Mouse (Mus musculus): ENCODE results near the gene Wdr95. TPM values are rescaled to one million over a fixed set of nuclear protein-coding genes. Genes with fewer than 3 reads are reported as not detected.

Wdr95 gene
- polyA plus RNA-seq, 1 experiment = 0.29 TPM

DNA sequence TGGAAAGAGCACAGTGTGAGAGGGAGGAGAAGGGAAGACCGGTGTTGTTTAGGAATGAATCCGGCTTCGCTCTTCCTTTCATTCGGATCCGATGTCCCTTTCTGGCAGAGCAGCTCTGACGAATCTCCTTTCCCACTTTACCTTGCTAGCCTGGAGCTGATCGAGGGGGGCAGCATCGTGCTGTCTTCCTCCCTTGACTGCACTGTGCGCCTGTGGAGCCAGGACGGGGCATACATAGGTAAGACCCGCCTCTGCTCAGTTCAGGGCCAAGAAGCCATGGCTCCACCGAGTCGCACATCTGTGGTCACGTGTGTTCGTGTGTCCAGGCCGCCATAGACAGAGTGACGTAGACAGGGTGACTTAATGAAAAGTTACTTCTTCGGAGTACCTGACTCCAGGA is 68.9 kb downstream of the Wdr95 start:
- H3K27me3 ChIP-seq (ENCODE audit: control insufficient read depth, insufficient read depth, insufficient read length) = peaks cover 4% of the 10 kb centered on the region
- no peak for TF ChIP-seq MYOD1 (IDR thresholded peaks at IDR 0.05; ENCODE audit: control insufficient read depth, insufficient read length, low read depth)
- no peak for TF ChIP-seq USF1 (IDR thresholded peaks at IDR 0.05; ENCODE audit: low read depth)
- TF ChIP-seq CEBPB (IDR thresholded peaks at IDR 0.05; ENCODE audit: low read depth) = no peak
- no peak for TF ChIP-seq CTCF (IDR thresholded peaks at IDR 0.05; ENCODE audit: control insufficient read depth, insufficient read depth, insufficient read length)
- no peak for TF ChIP-seq MAX (IDR thresholded peaks at IDR 0.05)
- TF ChIP-seq FOSL1 (IDR thresholded peaks at IDR 0.05; ENCODE audit: insufficient read depth, low read length, poor library complexity, severe bottlenecking) = no peak
- no peaks in the 10 kb centered on the region for H3K79me3 ChIP-seq (ENCODE audit: low read depth)
- H3K4me3 ChIP-seq (ENCODE audit: insufficient read depth, poor library complexity, severe bottlenecking) = no peak overlapping the region
- H3ac ChIP-seq (ENCODE audit: control insufficient read depth, insufficient read length, low read depth) = no peak overlapping the region
- H3K36me3 ChIP-seq (ENCODE audit: control insufficient read depth, insufficient read depth) = no peaks in the 10 kb centered on the region
- no peaks in the 10 kb centered on the region for H3K79me2 ChIP-seq (ENCODE audit: control insufficient read depth, insufficient read depth)

DNA sequence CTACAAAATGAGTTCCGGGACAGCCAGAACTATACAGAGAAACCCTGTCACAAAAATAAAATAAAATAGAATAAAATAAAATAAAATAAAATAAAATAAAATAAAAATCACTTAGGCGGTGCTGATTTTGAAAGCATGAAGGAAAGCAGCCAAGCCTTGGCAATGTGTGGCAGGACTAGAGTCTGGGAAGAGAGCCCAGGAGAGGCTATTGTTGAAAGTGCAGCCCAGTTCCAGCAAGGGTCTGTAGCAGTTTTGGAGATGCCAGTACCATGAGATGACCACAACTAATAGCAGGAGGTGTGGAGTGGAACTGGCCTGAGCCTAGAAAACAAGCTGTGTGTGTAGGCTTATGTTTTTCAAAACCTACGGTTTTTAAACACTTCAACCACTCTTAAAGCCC is 73.5 kb downstream of the Wdr95 start:
- Histone ChIP-seq H3K36me3 (ENCODE audit: control insufficient read depth, insufficient read depth) (no peaks in the 10 kb centered on the region), H3K79me3 (ENCODE audit: low read depth) (no peaks in the 10 kb centered on the region), H3K4me3 (ENCODE audit: insufficient read depth, poor library complexity, severe bottlenecking) (no peak overlapping the region), H3ac (ENCODE audit: control insufficient read depth, insufficient read length, low read depth) (no peak overlapping the region), H3K79me2 (ENCODE audit: control insufficient read depth, insufficient read depth) (no peaks in the 10 kb centered on the region), H3K27me3 (ENCODE audit: control insufficient read depth, insufficient read depth, insufficient read length) (peaks cover 4% of the 10 kb centered on the region)
- TF ChIP-seq MYOD1 (IDR thresholded peaks at IDR 0.05; ENCODE audit: control insufficient read depth, insufficient read length, low read depth) (no peak), CTCF (IDR thresholded peaks at IDR 0.05; ENCODE audit: control insufficient read depth, insufficient read depth, insufficient read length) (no peak), USF1 (IDR thresholded peaks at IDR 0.05; ENCODE audit: low read depth) (no peak), FOSL1 (IDR thresholded peaks at IDR 0.05; ENCODE audit: insufficient read depth, low read length, poor library complexity, severe bottlenecking) (no peak), CEBPB (IDR thresholded peaks at IDR 0.05; ENCODE audit: low read depth) (no peak), MAX (IDR thresholded peaks at IDR 0.05) (no peak), MYOG (IDR thresholded peaks at IDR 0.05; ENCODE audit: control insufficient read depth, extremely low read depth, insufficient read length) (no peak)

DNA sequence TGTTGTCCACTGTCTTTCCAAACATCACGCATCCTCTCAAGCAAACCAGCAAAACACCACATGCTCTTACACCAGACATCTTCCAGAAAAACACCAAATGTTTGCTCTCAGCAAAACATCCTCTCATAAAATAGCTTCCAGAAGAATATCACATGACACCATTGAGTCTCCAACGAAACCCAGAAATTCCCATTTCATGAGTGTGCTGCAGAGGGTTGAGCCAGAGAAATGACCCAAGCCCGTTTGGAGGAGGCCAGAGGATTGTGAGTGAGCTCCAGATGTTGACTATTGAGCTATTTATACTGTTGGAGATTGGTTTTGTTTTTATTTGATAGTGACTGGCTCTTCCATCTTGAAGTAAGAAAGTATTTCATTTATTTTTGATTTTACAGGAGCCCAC is 74.8 kb downstream of the Wdr95 start:
- H3K27me3 ChIP-seq (ENCODE audit: control insufficient read depth, insufficient read depth, insufficient read length) = peaks cover 4% of the 10 kb centered on the region
- no peaks in the 10 kb centered on the region for H3K79me3 ChIP-seq (ENCODE audit: low read depth)
- H3K4me3 ChIP-seq (ENCODE audit: insufficient read depth, poor library complexity, severe bottlenecking) = no peak overlapping the region
- TF ChIP-seq FOSL1 (IDR thresholded peaks at IDR 0.05; ENCODE audit: insufficient read depth, low read length, poor library complexity, severe bottlenecking) (no peak), MAX (IDR thresholded peaks at IDR 0.05) (no peak), CEBPB (IDR thresholded peaks at IDR 0.05; ENCODE audit: low read depth) (no peak), CTCF (IDR thresholded peaks at IDR 0.05; ENCODE audit: control insufficient read depth, insufficient read depth, insufficient read length) (no peak), MYOG (IDR thresholded peaks at IDR 0.05; ENCODE audit: control insufficient read depth, extremely low read depth, insufficient read length) (no peak), MYOD1 (IDR thresholded peaks at IDR 0.05; ENCODE audit: control insufficient read depth, insufficient read length, low read depth) (no peak), USF1 (IDR thresholded peaks at IDR 0.05; ENCODE audit: low read depth) (no peak)
- no peaks in the 10 kb centered on the region for H3K79me2 ChIP-seq (ENCODE audit: control insufficient read depth, insufficient read depth)
- no peaks in the 10 kb centered on the region for H3K36me3 ChIP-seq (ENCODE audit: control insufficient read depth, insufficient read depth)
- no peak overlapping the region for H3ac ChIP-seq (ENCODE audit: control insufficient read depth, insufficient read length, low read depth)

DNA sequence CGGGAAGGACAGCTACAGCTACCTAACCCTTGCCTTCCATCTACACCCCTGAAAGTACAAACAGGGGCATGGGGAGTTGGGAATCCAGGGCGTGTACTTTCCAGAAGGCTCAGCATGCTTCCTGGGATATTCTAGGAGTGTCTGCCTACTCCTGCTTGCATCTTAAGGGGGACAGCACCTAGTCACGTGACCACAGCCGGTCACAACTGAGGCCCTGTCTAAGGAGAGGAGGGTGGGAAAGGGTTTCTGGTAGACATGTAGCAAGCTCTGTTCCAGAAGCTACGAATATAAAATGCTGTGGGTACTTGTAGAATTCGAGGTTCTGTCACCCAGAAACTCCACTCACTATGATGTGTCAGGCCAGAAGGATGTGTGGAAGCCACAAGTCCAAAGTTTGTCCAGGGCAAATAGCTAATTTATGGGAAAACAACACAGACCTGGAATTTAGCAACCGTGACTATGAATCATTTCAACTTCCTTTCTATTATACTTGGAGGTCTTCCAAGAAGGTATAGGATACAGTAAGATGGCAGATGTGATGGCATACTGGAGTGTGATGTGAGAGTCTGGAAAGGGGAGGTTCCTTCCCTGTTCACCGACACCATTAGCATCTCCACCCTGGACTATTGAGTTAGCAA is 78.7 kb downstream of the Wdr95 start:
- Histone ChIP-seq H3K79me2 (ENCODE audit: control insufficient read depth, insufficient read depth) (no peaks in the 10 kb centered on the region), H3K36me3 (ENCODE audit: control insufficient read depth, insufficient read depth) (no peaks in the 10 kb centered on the region), H3K4me3 (ENCODE audit: insufficient read depth, poor library complexity, severe bottlenecking) (no peak overlapping the region), H3K79me3 (ENCODE audit: low read depth) (no peaks in the 10 kb centered on the region), H3K27me3 (ENCODE audit: control insufficient read depth, insufficient read depth, insufficient read length) (no peaks in the 10 kb centered on the region), H3ac (ENCODE audit: control insufficient read depth, insufficient read length, low read depth) (no peak overlapping the region)
- TF ChIP-seq USF1 (IDR thresholded peaks at IDR 0.05; ENCODE audit: low read depth) (peak; percentile 86), MYOG (IDR thresholded peaks at IDR 0.05; ENCODE audit: control insufficient read depth, extremely low read depth, insufficient read length) (no peak), MYOD1 (IDR thresholded peaks at IDR 0.05; ENCODE audit: control insufficient read depth, insufficient read length, low read depth) (no peak), CEBPB (IDR thresholded peaks at IDR 0.05; ENCODE audit: low read depth) (peak; percentile 65)

DNA sequence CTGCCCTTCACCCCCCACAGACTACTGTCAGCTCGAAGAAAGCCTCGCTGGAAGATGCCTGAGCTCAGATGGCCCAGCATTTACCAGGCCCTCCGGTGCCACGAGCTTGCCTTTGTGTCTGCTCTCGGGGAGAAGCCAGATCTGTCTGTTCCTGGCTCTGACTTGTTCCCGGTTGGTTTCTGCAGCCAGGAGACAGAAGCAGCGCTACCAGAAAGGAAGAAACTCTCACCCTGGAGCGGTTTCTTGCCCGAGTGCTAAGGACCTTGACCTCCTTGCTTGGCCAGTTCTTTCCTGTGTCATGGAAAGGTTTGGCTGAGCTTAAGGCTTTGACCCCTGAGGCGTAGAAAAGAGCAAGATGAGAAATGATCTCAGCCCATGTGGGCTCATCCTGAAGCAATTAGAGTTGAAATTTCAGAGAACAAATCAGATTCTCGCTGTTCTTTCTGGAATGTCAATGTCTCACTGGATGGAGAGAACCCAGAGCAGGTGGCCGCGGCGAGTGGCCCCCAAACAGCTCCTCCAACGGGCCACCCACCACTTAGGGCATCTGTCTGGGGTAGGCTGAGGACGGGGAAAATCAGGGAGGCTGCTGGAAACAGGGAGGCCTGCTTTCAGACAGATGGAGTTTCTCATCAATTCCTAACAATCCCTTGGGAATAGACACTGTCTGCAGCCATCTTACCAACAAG is 83.1 kb downstream of the Wdr95 start:
- no peak for TF ChIP-seq MAX (IDR thresholded peaks at IDR 0.05)
- Histone ChIP-seq H3K36me3 (ENCODE audit: control insufficient read depth, insufficient read depth) (peaks cover 31% of the 10 kb centered on the region), H3K79me3 (ENCODE audit: low read depth) (peaks cover 2% of the 10 kb centered on the region), H3ac (ENCODE audit: control insufficient read depth, insufficient read length, low read depth) (no peak overlapping the region), H3K4me3 (ENCODE audit: insufficient read depth, poor library complexity, severe bottlenecking) (no peak overlapping the region), H3K27me3 (ENCODE audit: control insufficient read depth, insufficient read depth, insufficient read length) (no peaks in the 10 kb centered on the region), H3K79me2 (ENCODE audit: control insufficient read depth, insufficient read depth) (no peaks in the 10 kb centered on the region)

DNA sequence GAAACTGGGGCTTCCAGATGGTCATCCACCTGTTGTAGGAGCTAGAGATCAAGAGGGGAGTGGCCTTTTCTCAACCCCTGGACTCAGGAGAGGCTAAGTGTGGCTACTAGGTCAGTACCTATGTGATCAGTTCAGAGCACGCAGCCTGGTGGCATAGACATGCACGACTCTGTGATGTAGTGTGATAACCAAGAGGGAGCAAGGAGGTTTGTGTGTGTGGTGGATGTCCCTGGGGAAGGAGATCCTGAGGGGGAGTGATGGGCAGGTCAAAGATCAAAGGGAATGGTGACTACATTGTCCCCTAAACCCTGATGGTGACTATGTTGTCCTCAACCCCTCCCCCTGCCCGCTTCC is 83.7 kb downstream of the Wdr95 start:
- no peak for TF ChIP-seq CTCF (IDR thresholded peaks at IDR 0.05; ENCODE audit: control insufficient read depth, insufficient read depth, insufficient read length)
- peaks cover 36% of the 10 kb centered on the region for H3K36me3 ChIP-seq (ENCODE audit: control insufficient read depth, insufficient read depth)
- H3ac ChIP-seq (ENCODE audit: control insufficient read depth, insufficient read length, low read depth) = no peak overlapping the region

More for the DNA sequence above, 83.7 kb downstream of the Wdr95 start:
- peaks cover 2% of the 10 kb centered on the region for H3K79me3 ChIP-seq (ENCODE audit: low read depth)
- no peaks in the 10 kb centered on the region for H3K79me2 ChIP-seq (ENCODE audit: control insufficient read depth, insufficient read depth)
- no peak overlapping the region for H3K4me3 ChIP-seq (ENCODE audit: insufficient read depth, poor library complexity, severe bottlenecking)
- no peaks in the 10 kb centered on the region for H3K27me3 ChIP-seq (ENCODE audit: control insufficient read depth, insufficient read depth, insufficient read length)
